In the genomic region with DNA sequence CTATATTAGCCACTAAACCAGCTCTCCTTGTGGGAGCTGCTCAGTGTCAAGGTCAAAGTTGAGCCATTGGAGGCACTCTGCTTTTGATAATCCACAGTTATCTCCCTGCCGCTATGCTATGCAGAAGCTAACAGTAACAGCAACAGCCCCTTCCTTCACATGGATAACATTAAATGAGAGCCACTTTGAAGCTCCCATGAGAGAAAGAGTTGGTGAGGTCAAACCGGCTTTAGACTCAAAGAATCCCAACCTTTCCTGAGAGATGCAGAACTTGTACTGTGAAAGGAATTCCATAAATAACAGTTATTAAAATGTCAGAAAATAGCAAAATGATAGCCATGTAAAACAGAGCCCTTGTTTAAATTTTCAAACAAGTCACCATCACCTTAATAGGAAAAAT, we compare ENCODE assay signal across 20 mouse cellular contexts.
DNase-seq lines count a peak whose midpoint lies in the region; ATAC-seq and TF ChIP-seq lines count a peak whose summit lies in the region.
"Had no signal": no experiment of that assay in that cellular context is flagged by ENCODE, and none has a peak within 500 bp of the region (broad histone marks: within the 10 kb centered on the region; RNA-seq: fewer than 3 reads in every experiment).

No protein-coding gene starts in this region.

- no peaks in the 10 kb centered on the region for H3K9me3 ChIP-seq in limb, embryonic 13.5 days
- H3K9me3 ChIP-seq in intestine, postnatal 0 days (ENCODE audit: control insufficient read depth): no peaks in the 10 kb centered on the region
- H3K9me3 ChIP-seq: embryonic facial prominence, embryonic 13.5 days; forebrain, embryonic 13.5 days; heart, embryonic 13.5 days; hindbrain, embryonic 15.5 days had no signal

- TF ChIP-seq CTCF in kidney, adult 2 months (conservative IDR thresholded peaks at IDR 0.05; ENCODE audit: insufficient read depth, insufficient read length, low read depth, low read length): no peak
- no peak for TF ChIP-seq CTCF in embryonic fibroblast, embryonic 13.5 days (IDR thresholded peaks at IDR 0.05; ENCODE audit: borderline replicate concordance, insufficient read depth, low read length)
- no peak for TF ChIP-seq CTCF in intestine, postnatal 0 days (IDR thresholded peaks at IDR 0.05; ENCODE audit: low read depth)

- H3K9ac ChIP-seq in limb, embryonic 13.5 days: no peak overlapping the region
- H3K9ac ChIP-seq in intestine, postnatal 0 days (ENCODE audit: low read depth, low read length): no peak overlapping the region
- H3K9ac ChIP-seq: embryonic facial prominence, embryonic 13.5 days; forebrain, embryonic 13.5 days; forebrain, postnatal 0 days; heart, embryonic 13.5 days; hindbrain, embryonic 15.5 days had no signal

- no peak overlapping the region for H3K4me2 ChIP-seq in limb, embryonic 13.5 days (replicated peaks)
- H3K4me2 ChIP-seq in intestine, postnatal 0 days (replicated peaks; ENCODE audit: low read depth): no peak overlapping the region
- H3K4me2 ChIP-seq: embryonic facial prominence, embryonic 13.5 days; forebrain, embryonic 13.5 days; heart, embryonic 13.5 days; hindbrain, embryonic 15.5 days had no signal

- peak; percentile 34 for DNase-seq in embryo, embryonic 11 days
- DNase-seq in embryo, embryonic 9.5 days (ENCODE audit: extremely low spot score): no peak
- no peak for DNase-seq in kidney, adult 2 months
- DNase-seq in kidney, postnatal 4 days: no peak
- no peak for DNase-seq in left cerebral cortex, postnatal 36 days (ENCODE audit: low spot score in 2 of 2)
- DNase-seq: adrenal gland, postnatal 10 days; cerebellum, adult 11 months; cerebellum, adult 8-10 months; cerebellum, postnatal 14 days; forebrain, postnatal 0 days; gastrocnemius, adult 2 months; gastrocnemius, postnatal 25 days; heart, postnatal 36 days had no signal

- no peak for TF ChIP-seq POLR2A in kidney, adult 2 months (IDR thresholded peaks at IDR 0.05; ENCODE audit: low read depth, low read length)
- no peak for TF ChIP-seq POLR2A in embryonic fibroblast, embryonic 13.5 days (IDR thresholded peaks at IDR 0.05; ENCODE audit: low read depth, low read length)

- no peak overlapping the region for H3K4me3 ChIP-seq in kidney, adult 2 months (ENCODE audit: insufficient read depth, low read depth, low read length)
- H3K4me3 ChIP-seq in embryonic fibroblast, embryonic 13.5 days (ENCODE audit: insufficient read depth, low read length): no peak overlapping the region
- no peak overlapping the region for H3K4me3 ChIP-seq in limb, embryonic 13.5 days
- H3K4me3 ChIP-seq in intestine, postnatal 0 days (ENCODE audit: low read depth, low read length): no peak overlapping the region
- H3K4me3 ChIP-seq: embryonic facial prominence, embryonic 13.5 days; forebrain, embryonic 13.5 days; gastrocnemius, adult 2 months; heart, embryonic 13.5 days; hindbrain, embryonic 15.5 days had no signal

- WGBS in kidney, adult 2 months: 41% methylated on average over 2 of the region's 2 CpGs
- 19% methylated on average over 2 of the region's 2 CpGs for WGBS in limb, embryonic 13.5 days
- WGBS in intestine, postnatal 0 days: 57% methylated on average over 2 of the region's 2 CpGs

- H3K4me1 ChIP-seq in kidney, adult 2 months (ENCODE audit: control insufficient read depth, insufficient read depth, low read length): peaks cover 4% of the 10 kb centered on the region; the same call in 1 of the 2 replicates
- H3K4me1 ChIP-seq in embryonic fibroblast, embryonic 13.5 days (ENCODE audit: control insufficient read depth, insufficient read depth, low read length): no peaks in the 10 kb centered on the region; the same call in none of the 2 replicates
- H3K4me1 ChIP-seq in limb, embryonic 13.5 days: peaks cover 8% of the 10 kb centered on the region
- H3K4me1 ChIP-seq in intestine, postnatal 0 days (replicated peaks; ENCODE audit: control insufficient read depth, insufficient read depth, low read length): no peaks in the 10 kb centered on the region
- H3K4me1 ChIP-seq: forebrain, embryonic 13.5 days; hindbrain, embryonic 15.5 days had no signal

- 0 out of 2 replicates have a peak, but pooled peaks have one; percentile 38 for ATAC-seq in limb, embryonic 13.5 days (ENCODE audit: low FRiP score, low read depth)
- ATAC-seq in intestine, postnatal 0 days: no peak
- ATAC-seq: forebrain, embryonic 13.5 days; forebrain, postnatal 0 days had no signal

- no peaks in the 10 kb centered on the region for H3K27me3 ChIP-seq in kidney, adult 2 months (replicated peaks; ENCODE audit: control insufficient read depth, insufficient read depth, low read length)
- H3K27me3 ChIP-seq in limb, embryonic 13.5 days: no peaks in the 10 kb centered on the region
- H3K27me3 ChIP-seq in intestine, postnatal 0 days (replicated peaks; ENCODE audit: control insufficient read depth, insufficient read depth, low read length): no peaks in the 10 kb centered on the region
- H3K27me3 ChIP-seq: embryonic facial prominence, embryonic 13.5 days; forebrain, embryonic 13.5 days; heart, embryonic 13.5 days; hindbrain, embryonic 15.5 days had no signal

- intact Hi-C loops in left cerebral cortex, postnatal 36 days (cut with DNase I): no loop called here

- 0 out of 2 replicates have a peak overlapping the region, but pooled peaks have one; percentile 60 for H3K27ac ChIP-seq in kidney, adult 2 months (ENCODE audit: insufficient read depth, low read depth, low read length)
- peak overlapping the region; percentile 64; the same call in 1 of the 2 replicates for H3K27ac ChIP-seq in embryonic fibroblast, embryonic 13.5 days (ENCODE audit: insufficient read depth, low read length)
- no peak overlapping the region for H3K27ac ChIP-seq in limb, embryonic 13.5 days
- no peak overlapping the region for H3K27ac ChIP-seq in intestine, postnatal 0 days (ENCODE audit: low read depth, low read length)
- H3K27ac ChIP-seq: embryonic facial prominence, embryonic 13.5 days; forebrain, embryonic 13.5 days; gastrocnemius, adult 2 months; heart, embryonic 13.5 days; hindbrain, embryonic 15.5 days had no signal

- H3K36me3 ChIP-seq in kidney, adult 2 months (ENCODE audit: control insufficient read depth, insufficient read depth, low read length): no peaks in the 10 kb centered on the region
- H3K36me3 ChIP-seq in limb, embryonic 13.5 days: no peaks in the 10 kb centered on the region
- H3K36me3 ChIP-seq in intestine, postnatal 0 days (ENCODE audit: control insufficient read depth, insufficient read depth): no peaks in the 10 kb centered on the region
- H3K36me3 ChIP-seq: embryonic facial prominence, embryonic 13.5 days; heart, embryonic 13.5 days; hindbrain, embryonic 15.5 days had no signal

Comparison
In these comparisons a context has a peak if more than half of its experiments do, and no peak if none do; other contexts are left out.
1. H3K27ac ChIP-seq: peak in kidney, adult 2 months (single experiment) and embryonic fibroblast, embryonic 13.5 days (single experiment); none in limb, embryonic 13.5 days (single experiment) and intestine, postnatal 0 days (single experiment).